Mouse (Mus musculus): ENCODE measurements at regions not wholly inside any gene's neighbourhood (a gene's known extent, or its start where the extent isn't known, plus 50 kb on each side); places are given as distances from the start of the nearest gene placed in this dataset.

GRCm38 (mm10) chr4:125203521-125203920 lies 75.9 kb upstream of the Zc3h12a start:
- no peak for DNase-seq (ENCODE audit: low spot score in 2 of 2)

GRCm38 (mm10) chr4:125201638-125202325 lies 74.1 kb upstream of the Zc3h12a start:
- no peak for DNase-seq (ENCODE audit: low spot score in 2 of 2)

GRCm38 (mm10) chr4:125200762-125201161 lies 73.1 kb upstream of the Zc3h12a start:
- DNase-seq (ENCODE audit: low spot score in 2 of 2): no peak

GRCm38 (mm10) chr4:125199281-125199680 lies 71.6 kb upstream of the Zc3h12a start:
- DNase-seq (ENCODE audit: low spot score in 2 of 2): no peak

- no peak for DNase-seq (ENCODE audit: low spot score in 2 of 2)
Measured at GRCm38 (mm10) chr4:125195901-125196435, 68.3 kb upstream of the Zc3h12a start.

- DNase-seq (ENCODE audit: low spot score in 2 of 2): no peak
Measured at GRCm38 (mm10) chr4:125194722-125195380, 67.2 kb upstream of the Zc3h12a start.

DNA sequence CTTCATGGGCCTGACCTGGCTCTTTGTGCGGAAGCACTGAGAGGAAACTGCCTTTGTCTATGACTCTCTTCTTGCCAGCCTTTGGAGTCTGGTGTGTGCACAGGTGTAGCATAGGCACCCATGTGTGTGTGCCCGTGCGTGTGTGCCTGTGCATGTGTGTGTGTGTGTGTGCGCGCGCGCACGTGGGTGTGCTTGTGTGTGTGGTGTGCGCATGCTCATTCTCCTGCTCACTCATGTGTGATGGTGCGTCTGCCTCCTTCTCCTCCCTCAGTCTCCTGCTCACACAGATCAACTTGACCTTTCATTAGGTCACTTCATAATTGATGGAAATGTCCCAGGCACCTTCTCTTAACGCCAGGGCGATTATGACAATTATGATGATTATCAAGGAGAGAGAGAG lies 66.7 kb upstream of the Zc3h12a start:
- no peak for DNase-seq (ENCODE audit: low spot score in 2 of 2)

DNA sequence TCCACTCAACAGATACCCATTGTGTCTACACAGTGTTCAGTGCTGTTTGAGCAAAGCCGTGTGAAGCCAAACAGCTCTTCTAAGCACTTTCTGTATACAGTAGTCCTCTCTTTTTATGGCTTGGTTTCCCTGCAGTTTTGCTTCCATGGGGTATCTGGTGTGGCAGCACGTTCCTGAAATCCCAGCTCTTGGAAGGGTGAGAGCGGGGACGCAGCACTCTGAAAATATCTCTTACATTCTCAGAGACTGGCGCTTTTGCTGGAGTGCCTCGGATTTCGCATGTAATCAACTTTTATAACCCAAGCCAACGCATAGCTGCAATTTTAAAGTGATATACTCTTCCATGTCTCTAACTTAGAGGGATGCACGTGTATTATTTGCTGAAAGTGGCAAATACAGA lies 64.0 kb upstream of the Zc3h12a start:
- no peak for DNase-seq (ENCODE audit: low spot score in 2 of 2)

GRCm38 (mm10) chr4:125191010-125191409 lies 63.4 kb upstream of the Zc3h12a start:
- DNase-seq (ENCODE audit: low spot score in 2 of 2): no peak

- DNase-seq (ENCODE audit: low spot score in 2 of 2): no peak
Measured at GRCm38 (mm10) chr4:125189971-125190370, 62.3 kb upstream of the Zc3h12a start.

DNA sequence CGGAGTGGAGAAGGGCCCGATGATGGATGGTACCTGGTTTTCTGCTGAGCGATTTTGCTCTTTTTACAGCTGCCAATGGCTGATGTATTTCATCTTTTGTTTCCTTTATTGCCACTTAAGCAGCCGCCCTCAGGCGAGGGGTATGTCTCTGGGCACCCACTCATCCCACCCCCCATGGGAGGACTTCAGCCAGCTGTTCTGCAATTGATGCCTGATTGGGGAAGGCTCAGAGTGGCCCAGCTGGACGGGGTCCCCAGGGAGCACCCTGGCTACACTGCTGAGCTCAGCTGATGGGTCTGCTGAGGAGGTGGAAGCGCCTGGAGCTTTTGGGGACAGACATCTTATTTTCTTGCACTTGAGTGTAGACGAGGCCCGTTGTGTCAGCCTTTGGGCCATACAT lies 58.6 kb upstream of the Zc3h12a start:
- DNase-seq (ENCODE audit: low spot score in 2 of 2): no peak

- no peak for DNase-seq (ENCODE audit: low spot score in 2 of 2)
Measured at GRCm38 (mm10) chr4:125185076-125185475, 57.4 kb upstream of the Zc3h12a start.

- DNase-seq (ENCODE audit: low spot score in 2 of 2): no peak
Measured at GRCm38 (mm10) chr4:125180947-125181346, 53.3 kb upstream of the Zc3h12a start.

DNA sequence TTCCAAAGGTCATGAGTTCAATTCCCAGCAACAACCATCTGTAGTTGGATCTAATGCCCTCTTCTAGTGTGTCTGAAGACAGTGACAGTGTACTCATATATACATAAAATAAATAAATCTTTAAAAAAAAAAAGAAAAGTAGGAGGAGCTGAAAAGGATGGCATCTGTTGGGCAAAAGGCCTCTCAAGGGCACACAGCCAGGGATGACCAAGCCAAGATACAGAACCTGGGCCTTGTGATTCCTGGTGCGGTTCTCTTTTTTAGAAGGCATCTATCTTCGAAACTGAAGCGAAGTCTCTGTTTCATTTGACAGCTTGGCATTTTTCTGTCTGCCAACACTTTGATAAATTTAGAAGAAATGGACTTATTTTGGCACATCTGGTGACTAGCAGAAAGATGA lies 50.9 kb upstream of the Zc3h12a start:
- DNase-seq (ENCODE audit: low spot score in 2 of 2): no peak

- no peak for DNase-seq (ENCODE audit: low spot score in 2 of 2)
Measured at GRCm38 (mm10) chr4:125177666-125178065, 50.0 kb upstream of the Zc3h12a start.
